ENCODE assay signal across 24 mouse cellular contexts in the genomic region with DNA sequence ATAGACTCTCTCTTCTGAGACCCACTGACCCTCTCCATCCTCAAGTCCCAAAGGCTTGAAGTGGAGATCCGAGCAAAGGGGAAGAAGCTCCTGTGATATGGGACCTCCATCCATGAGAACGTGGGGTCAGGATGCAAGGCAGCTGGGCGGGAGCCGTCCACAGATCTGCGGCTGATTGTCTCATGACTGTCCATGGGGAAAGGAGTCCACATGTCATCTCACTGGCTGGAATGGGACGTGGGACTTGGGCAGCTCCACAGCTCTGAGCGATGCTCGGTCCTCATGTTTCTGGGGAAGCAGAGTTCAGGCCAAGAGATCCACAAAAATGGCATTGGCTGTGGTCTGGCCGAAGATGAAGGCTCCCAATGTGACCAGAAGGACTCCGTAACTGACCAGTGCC.
"Had no signal": no experiment of that assay in that cellular context is flagged by ENCODE, and none has a peak within 500 bp of the region (broad histone marks: within the 10 kb centered on the region; RNA-seq: fewer than 3 reads in every experiment).

No protein-coding gene starts in this region.

- H3K4me3 ChIP-seq: heart, embryonic 12.5 days; hindbrain, embryonic 10.5 days; hindbrain, embryonic 12.5 days; intestine, embryonic 15.5 days; layer of hippocampus, adult 2 months; left cerebral cortex, adult 2 months; limb, embryonic 10.5 days; limb, embryonic 12.5 days; liver, embryonic 12.5 days had no signal

- H3K4me2 ChIP-seq: heart, embryonic 12.5 days; hindbrain, embryonic 12.5 days; hindbrain, embryonic 14.5 days; intestine, embryonic 15.5 days; limb, embryonic 12.5 days; liver, embryonic 12.5 days had no signal

- H3K27ac ChIP-seq: hindbrain, embryonic 10.5 days; hindbrain, embryonic 12.5 days; hindbrain, embryonic 14.5 days; intestine, embryonic 15.5 days; layer of hippocampus, adult 2 months; left cerebral cortex, adult 2 months; limb, embryonic 10.5 days; limb, embryonic 12.5 days; liver, embryonic 12.5 days had no signal

- DNase-seq: gastrocnemius, postnatal 10 days; gastrocnemius, postnatal 25 days; heart, adult 18-20 months; heart, postnatal 10 days; heart, postnatal 4 days; kidney, adult 18-20 months; kidney, adult 8-10 months; kidney, postnatal 10 days; kidney, postnatal 25 days; kidney, postnatal 4 days; liver had no signal

- ATAC-seq: hindbrain, embryonic 16.5 days; inflammation-experienced regulatory T-cells, adult 6 months; intestine, embryonic 15.5 days; intestine, postnatal 0 days; liver, embryonic 12.5 days had no signal

- H3K27me3 ChIP-seq: heart, embryonic 12.5 days; hindbrain, embryonic 12.5 days; intestine, embryonic 15.5 days; limb, embryonic 12.5 days; liver, embryonic 12.5 days had no signal

- H3K9ac ChIP-seq: heart, embryonic 12.5 days; hindbrain, embryonic 12.5 days; hindbrain, embryonic 14.5 days; intestine, embryonic 15.5 days; limb, embryonic 12.5 days; liver, embryonic 12.5 days had no signal

- H3K9me3 ChIP-seq: heart, embryonic 12.5 days; hindbrain, embryonic 10.5 days; hindbrain, embryonic 12.5 days; intestine, embryonic 15.5 days; limb, embryonic 10.5 days; limb, embryonic 12.5 days; liver, embryonic 12.5 days had no signal
